Mouse (Mus musculus): ENCODE data around the gene Olfr224.

DNA sequence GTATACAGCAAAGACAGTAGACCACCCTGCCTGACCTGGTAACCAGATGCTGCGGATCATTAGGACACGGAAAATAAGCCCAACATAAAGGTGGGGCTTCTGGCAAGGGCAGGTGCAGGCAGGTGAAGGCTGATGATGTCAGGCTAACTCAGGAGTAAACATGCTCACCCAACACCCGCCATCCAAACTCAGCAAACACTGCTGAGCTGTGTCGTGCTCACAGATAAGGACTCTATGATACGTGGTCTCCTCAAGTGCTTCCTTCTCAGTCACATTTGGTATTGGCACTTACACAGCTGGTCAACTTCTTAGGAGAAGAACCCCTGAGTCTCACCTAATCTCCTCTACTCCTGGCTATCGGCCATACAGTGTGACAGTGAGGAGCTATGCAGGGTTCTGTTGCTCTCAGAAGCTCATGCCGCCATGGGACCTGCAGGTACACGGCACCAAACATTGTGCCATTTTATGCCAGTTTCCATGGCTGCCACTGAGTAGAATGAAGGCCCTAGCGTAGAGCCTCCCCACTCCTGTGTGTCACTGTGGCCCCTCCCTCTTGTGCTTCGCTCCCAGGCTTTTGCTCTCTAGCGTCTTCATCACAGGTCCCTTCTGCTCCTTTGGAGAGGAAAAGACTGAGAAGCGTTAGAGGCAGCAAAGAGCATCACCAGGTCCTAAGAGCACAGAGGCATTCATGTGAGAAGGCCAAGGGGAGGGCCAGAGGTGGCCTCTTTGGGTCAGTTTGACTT lies 36.0 kb upstream of the Olfr224 start:
- TF ChIP-seq CTCF (IDR thresholded peaks at IDR 0.05; ENCODE audit: insufficient read depth, low read depth, low read length) = no peak
- no peak for TF ChIP-seq POLR2A (IDR thresholded peaks at IDR 0.05; ENCODE audit: insufficient read depth, low read depth, low read length)
